Mouse (Mus musculus): ENCODE data around the gene Casq2.

GRCm38 (mm10) chr3:102141893-102142292 lies 55.7 kb downstream of the Casq2 start:
- TF ChIP-seq TAL1 (IDR thresholded peaks at IDR 0.05; ENCODE audit: low read length) (no peak), GATA1 (IDR thresholded peaks at IDR 0.05; ENCODE audit: low read length) (no peak)
